Mouse (Mus musculus) layer of hippocampus, postnatal 36 days (tissue): ENCODE measurements around the gene Prkaca. TPM values are rescaled to one million over a fixed set of nuclear protein-coding genes. Genes with fewer than 3 reads are reported as not detected.
A peak's percentile ranks its signal among the peaks of the same experiment; 100 is the strongest.

Experiments
- DNase-seq, 2 experiments: peaks; one replicate each; pipeline ENCODE4 v3.0.0; 2022
- total RNA-seq, 2 experiments: library from RNA; stranded (reverse); gene quantifications; 2 replicates each; pipeline ENCODE4 v1.2.3; 2021

Prkaca gene
- total RNA-seq = 100 to 1,000 TPM; 239 to 256 TPM

- peak; percentile 99 for DNase-seq
Observed at GRCm38 (mm10) chr8:83972150-83973120, at the start of gene Prkaca. TSS of gene Prkaca (plus strand) at chr8:83972993.

GRCm38 (mm10) chr8:83924585-83924984 lies 48.2 kb upstream of the Prkaca start:
- DNase-seq = no peak

GRCm38 (mm10) chr8:83926266-83926665 lies 46.5 kb upstream of the Prkaca start:
- no peak for DNase-seq

- DNase-seq = no peak
Observed at GRCm38 (mm10) chr8:83934222-83934621, 38.6 kb upstream of the Prkaca start.

GRCm38 (mm10) chr8:83934994-83935393 lies 37.8 kb upstream of the Prkaca start:
- DNase-seq = no peak

GRCm38 (mm10) chr8:83935435-83935834 lies 37.4 kb upstream of the Prkaca start:
- DNase-seq = no peak

GRCm38 (mm10) chr8:83937645-83938044 lies 35.1 kb upstream of the Prkaca start:
- DNase-seq = no peak

GRCm38 (mm10) chr8:83938330-83938729 lies 34.5 kb upstream of the Prkaca start:
- DNase-seq = no peak

- no peak for DNase-seq
Observed at GRCm38 (mm10) chr8:83941066-83941677, 31.6 kb upstream of the Prkaca start.

GRCm38 (mm10) chr8:83942446-83942845 lies 30.3 kb upstream of the Prkaca start:
- DNase-seq = no peak

GRCm38 (mm10) chr8:83945540-83945939 lies 27.3 kb upstream of the Prkaca start:
- DNase-seq = no peak

- no peak for DNase-seq
Observed at GRCm38 (mm10) chr8:83954749-83955105, 18.1 kb upstream of the Prkaca start.

GRCm38 (mm10) chr8:83955106-83955957 lies 17.5 kb upstream of the Prkaca start, which contains the start of the genes Gm10644 and Asf1b:
TSS of gene Gm10644 (minus strand) at chr8:83955205.
TSS of gene Asf1b (plus strand) at chr8:83955507.
- DNase-seq = peak; percentile 96 to 98

GRCm38 (mm10) chr8:83955958-83956218 lies 16.9 kb upstream of the Prkaca start:
- no peak for DNase-seq

- DNase-seq = no peak
Observed at GRCm38 (mm10) chr8:83956789-83957188, 16.0 kb upstream of the Prkaca start.

- DNase-seq = no peak
Observed at GRCm38 (mm10) chr8:83964015-83964765, 8.6 kb upstream of the Prkaca start.

GRCm38 (mm10) chr8:83967701-83968100 lies 5.1 kb upstream of the Prkaca start:
- no peak for DNase-seq

- no peak for DNase-seq
Observed at GRCm38 (mm10) chr8:83971121-83971520, 1.7 kb upstream of the Prkaca start.

- DNase-seq = no peak
Observed at GRCm38 (mm10) chr8:83971661-83972060, 1.1 kb upstream of the Prkaca start.

- peak in 1 of 2 experiments; percentile 31 for DNase-seq
Observed at GRCm38 (mm10) chr8:83973161-83974031, 603 bp downstream of the Prkaca start.

GRCm38 (mm10) chr8:83974521-83974920 lies 1.7 kb downstream of the Prkaca start:
- no peak for DNase-seq
